Mouse (Mus musculus) large intestine, adult 2 months (tissue): ENCODE data around the gene Ccdc32. TPM values are rescaled to one million over a fixed set of nuclear protein-coding genes. Genes with fewer than 3 reads are reported as not detected.
A peak's percentile ranks its signal among the peaks of the same experiment; 100 is the strongest.

Experiments
- DNase-seq: peaks from one replicate; pipeline ENCODE4 v3.0.0-alpha.2; 2012; ENCODE audit warnings: low read depth, low spot score
- WGBS: fragments of 180-500 bp; shearing (Covaris S2); methylation state at CpG from one replicate; pipeline ENCODE4 v1.1.7; 2018; 5-methylcytosine and 5-hydroxymethylcytosine counted together
- polyA plus RNA-seq: library from polyadenylated mRNA; depleted of rRNA; stranded (reverse); fragments of >200 nt; gene quantifications from 2 replicates; pipeline ENCODE4 v1.2.3, GENCODE M21; 2012; rRNA removed

Ccdc32 gene
- 12.4 and 16.0 TPM in 2 replicates for polyA plus RNA-seq

- under 1% methylated on average over 28 of the region's 28 CpGs for WGBS
- peak; percentile 96 for DNase-seq
These were observed at the start of gene Ccdc32 for GRCm38 (mm10) chr2:119028941-119029551. TSS of gene Ccdc32 (minus strand) at chr2:119029393.

- 93% methylated on average over 4 of the region's 4 CpGs for whole genome bisulfite sequencing
These were observed 43.2 kb upstream of the Ccdc32 start for GRCm38 (mm10) chr2:119072397-119072796.

GRCm38 (mm10) chr2:119060139-119060538 lies 30.9 kb upstream of the Ccdc32 start:
- no peak for DNase-seq
- WGBS: 98% methylated on average over 2 of the region's 2 CpGs

More at GRCm38 (mm10) chr2:119072397-119072796, 43.2 kb upstream of the Ccdc32 start:
- no peak for DNase-seq

GRCm38 (mm10) chr2:119050132-119050650 lies 21.0 kb upstream of the Ccdc32 start:
- DNase-seq: no peak
- WGBS: 31% methylated on average over 4 of the region's 4 CpGs

- WGBS: 12% methylated on average over 4 of the region's 4 CpGs
- no peak for DNase-seq
These were observed 18.7 kb upstream of the Ccdc32 start for GRCm38 (mm10) chr2:119047849-119048248.

- WGBS: under 1% methylated on average over 77 of the region's 77 CpGs
- DNase-seq: peak; percentile 82
These were observed 17.7 kb upstream of the Ccdc32 start, which contains the start of gene Knl1 for GRCm38 (mm10) chr2:119046649-119047611. TSS of gene Knl1 (plus strand) at chr2:119047119.

- DNase-seq: no peak
- WGBS: 85% methylated on average over 2 of the region's 2 CpGs
These were observed 16.0 kb upstream of the Ccdc32 start for GRCm38 (mm10) chr2:119045163-119045562.

- WGBS: 39% methylated on average over 4 of the region's 4 CpGs
- DNase-seq: no peak
These were observed 11.7 kb upstream of the Ccdc32 start for GRCm38 (mm10) chr2:119040882-119041281.

GRCm38 (mm10) chr2:119035397-119035745 lies 6.2 kb upstream of the Ccdc32 start:
- DNase-seq: no peak
- 12% methylated on average over 7 of the region's 7 CpGs for WGBS

- under 1% methylated on average over 49 of the region's 49 CpGs for WGBS
- DNase-seq: peak; percentile 94
These were observed 5.6 kb upstream of the Ccdc32 start, which contains the start of gene Rpusd2 for GRCm38 (mm10) chr2:119034656-119035396. TSS of gene Rpusd2 (plus strand) at chr2:119034790.

GRCm38 (mm10) chr2:119032191-119032590 lies 3.0 kb upstream of the Ccdc32 start:
- WGBS: 35% methylated on average over 4 of the region's 4 CpGs
- DNase-seq: no peak

GRCm38 (mm10) chr2:119026951-119027350 lies 2.2 kb downstream of the Ccdc32 start:
- WGBS: 93% methylated on average over 4 of the region's 4 CpGs
- no peak for DNase-seq

GRCm38 (mm10) chr2:119025239-119025616 lies 4.0 kb downstream of the Ccdc32 start:
- no peak for DNase-seq
- 83% methylated on average over 4 of the region's 4 CpGs for WGBS

GRCm38 (mm10) chr2:119024536-119025238 lies 4.5 kb downstream of the Ccdc32 start:
- DNase-seq: no peak
- WGBS: 69% methylated on average over 9 of the region's 9 CpGs

GRCm38 (mm10) chr2:119023154-119023660 lies 6.0 kb downstream of the Ccdc32 start:
- 95% methylated on average over 6 of the region's 6 CpGs for WGBS
- no peak for DNase-seq

- no peak for DNase-seq
- WGBS: 79% methylated on average over 4 of the region's 4 CpGs
These were observed 9.7 kb downstream of the Ccdc32 start for GRCm38 (mm10) chr2:119019538-119019937.

GRCm38 (mm10) chr2:119019131-119019530 lies 10.1 kb downstream of the Ccdc32 start:
- WGBS: 54% methylated on average over 5 of the region's 5 CpGs

GRCm38 (mm10) chr2:119018391-119019122 lies 10.6 kb downstream of the Ccdc32 start:
- 68% methylated on average over 22 of the region's 22 CpGs for WGBS
- DNase-seq: no peak

More at GRCm38 (mm10) chr2:119019131-119019530, 10.1 kb downstream of the Ccdc32 start:
- no peak for DNase-seq
